Mouse (Mus musculus) forelimb bud, embryonic 11.5 days (tissue): ENCODE results near the gene Nexmif.
"Not testable (repeated sequence)": the region's sequence is repeated elsewhere in the genome, so short reads cannot be mapped to it uniquely, and the experiment has no call there.

Experiments used
- DNase-seq: peaks from one replicate; pipeline ENCODE4 v3.0.0-alpha.2; 2012; ENCODE audit warnings: low read depth, low spot score

The Nexmif gene

GRCm38 (mm10) chrX:104200736-104201591 is at the start of gene Nexmif:
Gene Nexmif (minus strand): TSS chrX:104201185.
- DNase-seq: no peak

- peak; percentile 32 for DNase-seq
These were observed 7.7 kb upstream of the Nexmif start for GRCm38 (mm10) chrX:104208701-104209100.

GRCm38 (mm10) chrX:104201592-104202139 is 681 bp upstream of the Nexmif start:
- no peak for DNase-seq

- DNase-seq: no peak
These were observed 623 bp downstream of the Nexmif start for GRCm38 (mm10) chrX:104200388-104200735.

DNA sequence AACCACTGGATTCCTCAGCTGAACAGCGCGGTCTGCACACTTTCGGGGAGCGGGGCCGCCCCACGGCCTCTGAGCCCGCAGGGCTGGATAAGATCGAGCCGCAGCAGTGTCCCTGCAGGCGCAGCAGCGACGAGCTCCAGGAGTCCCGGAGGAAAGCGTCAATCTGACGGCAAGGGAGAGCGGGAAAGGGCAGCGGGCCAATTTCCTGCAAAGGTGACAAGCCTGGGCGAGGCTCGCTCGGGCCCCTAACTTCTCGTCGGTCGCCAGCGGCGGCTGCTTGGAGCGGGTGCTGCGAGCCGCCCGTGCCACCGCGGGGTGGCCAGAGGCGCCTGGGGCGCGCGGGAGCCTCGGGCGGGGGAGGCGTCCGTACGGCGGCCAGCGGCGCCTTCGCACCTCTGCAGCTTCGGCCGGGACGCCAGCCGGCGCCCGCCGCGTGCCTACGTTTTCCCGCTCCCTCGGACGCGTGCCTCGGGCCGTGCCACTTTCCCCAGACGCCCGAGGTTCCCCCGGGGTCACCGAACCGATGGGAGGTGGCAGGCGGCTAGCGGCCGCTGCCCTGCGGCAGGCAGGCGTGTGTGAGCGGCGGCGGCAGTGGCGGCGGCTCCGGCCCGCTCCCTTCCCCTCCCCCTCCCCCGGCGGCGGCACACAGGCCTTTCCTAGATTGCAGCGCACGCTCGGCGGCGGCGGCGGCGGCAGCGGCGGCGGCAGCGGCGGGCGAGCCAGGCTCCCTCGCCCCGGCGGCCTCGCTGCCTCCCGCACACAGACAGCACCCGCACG is 1.2 kb downstream of the Nexmif start:
- DNase-seq: no peak

- no peak for DNase-seq
These were observed 1.9 kb downstream of the Nexmif start for GRCm38 (mm10) chrX:104199070-104199469.

DNA sequence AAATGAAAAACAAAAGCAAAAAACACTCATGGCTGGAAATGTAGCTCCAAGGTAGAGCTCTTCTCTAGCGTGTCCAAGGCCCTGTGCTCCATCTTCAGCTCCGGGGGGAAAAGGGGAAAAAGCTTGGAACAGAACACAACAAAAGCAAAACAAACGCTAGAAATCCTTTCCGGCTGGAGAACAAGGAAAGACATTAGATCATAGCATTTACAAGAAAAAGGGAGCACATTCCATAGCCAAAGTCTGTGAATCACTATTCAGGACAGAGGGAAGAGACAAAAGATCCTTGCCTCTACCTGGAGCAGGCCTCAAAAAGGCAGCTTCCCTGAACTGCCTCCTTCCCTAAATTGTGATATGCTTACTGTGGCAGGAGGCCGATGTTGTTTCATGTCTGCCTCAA is 4.4 kb downstream of the Nexmif start:
- DNase-seq: no peak

GRCm38 (mm10) chrX:104179257-104179656 is 21.7 kb downstream of the Nexmif start:
- peak; percentile 46 for DNase-seq

GRCm38 (mm10) chrX:104150072-104150471 is 50.9 kb downstream of the Nexmif start:
- DNase-seq: no peak

DNA sequence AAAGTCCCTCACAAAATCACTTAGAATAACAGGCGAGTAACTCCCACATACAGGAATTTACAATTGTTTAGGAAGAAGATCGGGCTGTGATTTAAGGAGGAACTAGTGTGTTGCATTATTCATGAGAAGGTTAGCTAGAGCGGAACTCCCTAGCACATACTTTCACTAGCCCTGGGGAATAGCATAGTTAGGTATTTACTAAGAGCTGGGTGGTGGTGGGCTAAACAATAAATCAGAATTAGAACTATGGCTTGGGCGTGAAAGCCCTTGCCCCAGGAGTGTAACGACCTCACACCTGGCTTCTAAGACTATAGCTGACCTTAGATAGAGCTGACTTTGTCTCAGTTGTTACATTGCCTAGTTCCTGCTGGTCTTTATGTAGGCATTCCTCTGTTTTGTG is 85.7 kb downstream of the Nexmif start:
- not testable (repeated sequence) for DNase-seq

GRCm38 (mm10) chrX:104114596-104114995 is 86.4 kb downstream of the Nexmif start:
- DNase-seq: no peak

- DNase-seq: no peak
These were observed 146.1 kb downstream of the Nexmif start for GRCm38 (mm10) chrX:104054848-104055247.

DNA sequence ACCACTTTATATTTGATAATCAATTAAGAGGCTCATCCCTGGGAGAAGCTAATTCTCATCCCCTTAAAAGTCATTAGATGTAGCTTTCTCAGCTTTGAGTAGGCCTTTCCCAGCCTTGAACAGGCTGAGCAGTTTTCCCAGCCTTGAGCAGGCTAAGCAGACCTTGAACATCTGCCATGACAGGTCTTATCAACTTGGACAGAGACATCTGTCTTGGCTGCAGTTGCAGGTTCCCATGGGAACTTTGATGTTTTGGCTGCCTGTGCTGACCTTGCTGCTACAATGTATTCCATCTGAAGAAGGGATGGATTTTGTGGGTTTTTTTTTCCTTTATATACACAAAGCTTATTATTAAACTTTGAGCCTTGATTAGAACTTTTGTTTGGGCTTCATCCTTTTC is 160.7 kb downstream of the Nexmif start:
- DNase-seq: no peak

DNA sequence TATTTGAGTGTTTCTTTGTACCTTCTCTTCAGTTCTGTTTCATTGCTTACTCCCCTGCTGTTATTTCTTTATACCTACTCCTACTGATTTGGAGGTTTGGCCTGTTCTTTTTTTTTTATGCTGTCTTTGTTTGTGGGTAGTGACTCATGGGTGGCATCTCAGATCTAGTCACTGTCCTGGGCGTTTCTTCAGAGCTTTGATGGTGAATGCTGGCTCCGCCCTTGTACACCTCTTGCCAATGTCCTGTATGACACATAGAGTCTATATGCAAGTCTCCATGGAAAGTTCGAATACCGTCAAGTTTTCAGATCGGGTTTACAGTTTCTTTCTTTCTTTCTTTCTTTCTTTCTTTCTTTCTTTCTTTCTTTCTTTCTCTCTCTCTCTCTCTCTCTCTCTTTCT is 167.1 kb downstream of the Nexmif start:
- DNase-seq: no peak

DNA sequence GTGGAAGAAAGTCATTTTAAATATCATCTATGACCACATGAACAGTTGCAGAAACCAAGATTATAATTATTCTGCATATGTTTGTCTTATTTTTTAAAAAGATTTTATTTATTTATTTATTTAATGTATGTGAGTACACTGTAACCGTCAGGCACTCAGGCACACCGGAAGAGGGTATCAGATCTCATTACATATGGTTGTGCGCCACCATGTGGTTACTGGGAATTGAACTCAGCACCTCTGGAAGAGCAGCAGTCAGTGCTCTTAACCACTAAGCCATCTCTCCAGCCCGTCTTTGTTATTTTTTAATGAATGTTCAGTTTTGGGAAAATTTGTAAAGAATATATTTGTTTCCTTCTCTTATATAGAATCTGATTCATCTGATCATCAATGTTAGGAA is 168.2 kb downstream of the Nexmif start:
- no peak for DNase-seq
